Mouse (Mus musculus): ENCODE data around the gene Rbfox1.

Rbfox1 gene

GRCm38 (mm10) chr16:7226000-7226399 lies 1340.8 kb downstream of the Rbfox1 start:
- no peak for DNase-seq (ENCODE audit: low spot score in 2 of 2)

GRCm38 (mm10) chr16:7228246-7228645 lies 1343.1 kb downstream of the Rbfox1 start:
- no peak for DNase-seq (ENCODE audit: low spot score in 2 of 2)

GRCm38 (mm10) chr16:7229232-7229631 lies 1344.1 kb downstream of the Rbfox1 start:
- no peak for DNase-seq (ENCODE audit: low spot score in 2 of 2)

GRCm38 (mm10) chr16:7241627-7242026 lies 1356.5 kb downstream of the Rbfox1 start:
- no peak for DNase-seq (ENCODE audit: low spot score in 2 of 2)

GRCm38 (mm10) chr16:7242501-7242900 lies 1357.3 kb downstream of the Rbfox1 start:
- no peak for DNase-seq (ENCODE audit: low spot score in 2 of 2)

GRCm38 (mm10) chr16:7244382-7244781 lies 1359.2 kb downstream of the Rbfox1 start:
- DNase-seq (ENCODE audit: low spot score in 2 of 2): no peak

GRCm38 (mm10) chr16:7251696-7252095 lies 1366.5 kb downstream of the Rbfox1 start:
- no peak for DNase-seq (ENCODE audit: low spot score in 2 of 2)

GRCm38 (mm10) chr16:7257366-7257765 lies 1372.2 kb downstream of the Rbfox1 start:
- no peak for DNase-seq (ENCODE audit: low spot score in 2 of 2)

GRCm38 (mm10) chr16:7263261-7263660 lies 1378.1 kb downstream of the Rbfox1 start:
- no peak for DNase-seq (ENCODE audit: low spot score in 2 of 2)

- no peak for DNase-seq (ENCODE audit: low spot score in 2 of 2)
These were observed 1380.6 kb downstream of the Rbfox1 start for GRCm38 (mm10) chr16:7265715-7266114.

GRCm38 (mm10) chr16:7275501-7275900 lies 1390.3 kb downstream of the Rbfox1 start:
- no peak for DNase-seq (ENCODE audit: low spot score in 2 of 2)

- no peak for DNase-seq (ENCODE audit: low spot score in 2 of 2)
These were observed 1390.7 kb downstream of the Rbfox1 start for GRCm38 (mm10) chr16:7275901-7276300.

- DNase-seq (ENCODE audit: low spot score in 2 of 2): no peak
These were observed 1394.4 kb downstream of the Rbfox1 start for GRCm38 (mm10) chr16:7279544-7279943.

- DNase-seq (ENCODE audit: low spot score in 2 of 2): no peak
These were observed 1397.1 kb downstream of the Rbfox1 start for GRCm38 (mm10) chr16:7282257-7282656.

- DNase-seq (ENCODE audit: low spot score in 2 of 2): no peak
These were observed 1408.0 kb downstream of the Rbfox1 start for GRCm38 (mm10) chr16:7292985-7293805.

- no peak for DNase-seq (ENCODE audit: low spot score in 2 of 2)
These were observed 1417.3 kb downstream of the Rbfox1 start for GRCm38 (mm10) chr16:7302416-7302815.

GRCm38 (mm10) chr16:7329196-7329595 lies 1444.0 kb downstream of the Rbfox1 start:
- DNase-seq (ENCODE audit: low spot score in 2 of 2): no peak

- DNase-seq (ENCODE audit: low spot score in 2 of 2): no peak
These were observed 1456.0 kb downstream of the Rbfox1 start for GRCm38 (mm10) chr16:7341186-7341585.

- no peak for DNase-seq (ENCODE audit: low spot score in 2 of 2)
These were observed 1460.1 kb downstream of the Rbfox1 start for GRCm38 (mm10) chr16:7345298-7345697.

- no peak for DNase-seq (ENCODE audit: low spot score in 2 of 2)
These were observed 1461.0 kb downstream of the Rbfox1 start for GRCm38 (mm10) chr16:7346001-7346625.

GRCm38 (mm10) chr16:7347522-7348165 lies 1462.5 kb downstream of the Rbfox1 start:
- DNase-seq (ENCODE audit: low spot score in 2 of 2): no peak

GRCm38 (mm10) chr16:7352808-7353207 lies 1467.7 kb downstream of the Rbfox1 start:
- DNase-seq (ENCODE audit: low spot score in 2 of 2): no peak

GRCm38 (mm10) chr16:7354116-7354515 lies 1469.0 kb downstream of the Rbfox1 start:
- DNase-seq (ENCODE audit: low spot score in 2 of 2): no peak
